Mouse (Mus musculus) heart, adult 2 months (tissue): ENCODE data around the gene Iqce.

Experiments used
- CTCF ChIP-seq: fragments of 200-600 bp; IDR thresholded peaks from 2 replicates; pipeline ENCODE4 v1.8.1; 2022; ENCODE audit warnings: antibody characterized with exemption, mild to moderate bottlenecking, moderate library complexity
- EP300 ChIP-seq: fragments of 200-500 bp; IDR thresholded peaks from 2 replicates; pipeline ENCODE4 v1.6.1; 2011; ENCODE audit warnings: low read depth, low read length, control low read depth; ENCODE audit not compliant: insufficient read depth

GRCm38 (mm10) chr5:140637989-140638388, 64.2 kb downstream of the Iqce start:
- no peak for TF ChIP-seq EP300
- no peak for TF ChIP-seq CTCF
